Mouse (Mus musculus) lung, adult 2 months (tissue): Measurements from ENCODE around the gene Csnk1e.

Source experiments
- CTCF ChIP-seq: fragments of 200-500 bp; IDR thresholded peaks from 2 replicates; pipeline ENCODE4 v1.5.1; 2011; ENCODE audit warnings: mild to moderate bottlenecking, low read length, control low read depth; ENCODE audit not compliant: insufficient read depth
- POLR2A ChIP-seq: fragments of 200-500 bp; IDR thresholded peaks from 2 replicates; pipeline ENCODE4 v1.6.1; 2011; ENCODE audit warnings: low read depth, mild to moderate bottlenecking, control low read depth, low read length, borderline replicate concordance; ENCODE audit errors: extremely low read depth

- no peak for TF ChIP-seq POLR2A
- TF ChIP-seq CTCF = no peak
Observed at GRCm38 (mm10) chr15:79413201-79413600, 42.2 kb downstream of the Csnk1e start.
